Comparison of ENCODE assay signal across 9 mouse cellular contexts in the genomic region with DNA sequence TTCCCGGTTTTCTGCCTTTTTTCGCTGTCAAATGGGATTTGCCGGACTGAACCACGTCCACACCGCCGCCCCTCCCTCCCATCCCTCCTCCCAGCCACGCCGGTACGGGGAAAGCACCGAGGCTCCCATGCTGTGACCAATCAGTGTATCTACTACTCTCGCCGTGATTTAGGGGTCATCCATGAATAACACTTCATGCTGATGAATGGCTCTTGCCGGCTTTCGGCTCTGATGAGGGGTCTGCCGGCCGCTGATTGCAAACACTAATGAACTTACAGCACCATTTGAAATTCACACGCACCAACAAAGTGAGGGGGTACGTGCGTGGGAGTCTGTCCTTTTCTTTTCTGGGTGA. TPM values are rescaled to one million over a fixed set of nuclear protein-coding genes. Genes with fewer than 3 reads are reported as not detected.
DNase-seq lines count a peak whose midpoint lies in the region; ATAC-seq and TF ChIP-seq lines count a peak whose summit lies in the region.
"Had no signal": no experiment of that assay in that cellular context is flagged by ENCODE, and none has a peak within 500 bp of the region (broad histone marks: within the 10 kb centered on the region; RNA-seq: fewer than 3 reads in every experiment).

A gene (minus strand): TSS at position 21 of the 355 bp plus-strand sequence.

- no peak for DNase-seq in gastrocnemius, adult 18-20 months (ENCODE audit: low spot score)
- DNase-seq in gastrocnemius, postnatal 36 days, result no peak
- DNase-seq in thymus, adult 2 months, result no peak
- no peak for DNase-seq in thymus, adult 18-20 months
- DNase-seq in heart, postnatal 0 days (ENCODE audit: low spot score), result peak; percentile 21
- peak; percentile 25 for DNase-seq in retina, postnatal 7 days (ENCODE audit: low read depth, low spot score)
- no peak for DNase-seq in urinary bladder, adult 2 months (ENCODE audit: low spot score)

- peak within 1 kb of the TSS; percentile 38 for H3K4me3 ChIP-seq in thymus, adult 2 months (ENCODE audit: control insufficient read depth, insufficient read depth, low read length)
- H3K4me3 ChIP-seq in heart, postnatal 0 days (ENCODE audit: low read depth, low read length), result peak within 1 kb of the TSS; percentile 70
- peak within 1 kb of the TSS; percentile 75 for H3K4me3 ChIP-seq in limb, embryonic 13.5 days

- no peak for ATAC-seq in heart, postnatal 0 days (ENCODE audit: insufficient read depth, low read depth)
- ATAC-seq in limb, embryonic 13.5 days (ENCODE audit: low FRiP score, low read depth), result peak; percentile 45; the same call in 1 of the 2 replicates

- H3K9me3 ChIP-seq in heart, postnatal 0 days (replicated peaks; ENCODE audit: control insufficient read depth, low read length), result no peaks in the 10 kb centered on the region
- H3K9me3 ChIP-seq in limb, embryonic 13.5 days, result no peaks in the 10 kb centered on the region

- H3K27ac ChIP-seq in thymus, adult 2 months (ENCODE audit: control insufficient read depth, insufficient read depth, low read length), result no peak within 1 kb of the TSS
- H3K27ac ChIP-seq in heart, postnatal 0 days (ENCODE audit: low read depth), result peak within 1 kb of the TSS; percentile 9
- H3K27ac ChIP-seq in limb, embryonic 13.5 days, result peak within 1 kb of the TSS; percentile 75
- H3K27ac ChIP-seq: macrophage had no signal

- no peak for TF ChIP-seq EP300 in heart, postnatal 0 days (IDR thresholded peaks at IDR 0.05; ENCODE audit: low read depth)

- peak within 1 kb of the TSS; percentile 37 for H3K9ac ChIP-seq in heart, postnatal 0 days (replicated peaks; ENCODE audit: low read depth, low read length)
- peak within 1 kb of the TSS; percentile 86 for H3K9ac ChIP-seq in limb, embryonic 13.5 days

- peaks cover 4% of the 10 kb centered on the region; the same call in 1 of the 2 replicates for H3K27me3 ChIP-seq in thymus, adult 2 months (ENCODE audit: control insufficient read depth, insufficient read depth, low read length)
- peaks cover 82% of the 10 kb centered on the region for H3K27me3 ChIP-seq in heart, postnatal 0 days (ENCODE audit: control insufficient read depth, insufficient read depth, low read length)
- peaks cover 50% of the 10 kb centered on the region for H3K27me3 ChIP-seq in limb, embryonic 13.5 days

- peak within 1 kb of the TSS; percentile 72 for H3K4me2 ChIP-seq in heart, postnatal 0 days (ENCODE audit: low read depth, low read length)
- peak within 1 kb of the TSS; percentile 90 for H3K4me2 ChIP-seq in limb, embryonic 13.5 days (replicated peaks)

- 4% methylated on average over 19 of the region's 19 CpGs for WGBS in thymus, adult 2 months
- WGBS in heart, postnatal 0 days, result under 1% methylated on average over 19 of the region's 19 CpGs
- WGBS in limb, embryonic 13.5 days, result under 1% methylated on average over 19 of the region's 19 CpGs

- intact Hi-C loops in gastrocnemius, postnatal 36 days (cut with DNase I), result no loop called here

- TF ChIP-seq POLR2A in thymus, adult 2 months (IDR thresholded peaks at IDR 0.05; ENCODE audit: control insufficient read depth, extremely low read depth, insufficient read depth, low read length, poor library complexity), result no peak

- no peaks in the 10 kb centered on the region for H3K4me1 ChIP-seq in thymus, adult 2 months (replicated peaks; ENCODE audit: control insufficient read depth, insufficient read depth, low read length)
- peaks cover 6% of the 10 kb centered on the region; the same call in 1 of the 2 replicates for H3K4me1 ChIP-seq in heart, postnatal 0 days (ENCODE audit: control insufficient read depth, insufficient read depth)
- H3K4me1 ChIP-seq in limb, embryonic 13.5 days, result peaks cover 27% of the 10 kb centered on the region; the same call in 1 of the 2 replicates

- TF ChIP-seq CTCF in thymus, adult 2 months (IDR thresholded peaks at IDR 0.05; ENCODE audit: borderline replicate concordance, control insufficient read depth, extremely low read depth, insufficient read depth, low read length, poor library complexity), result no peak
- TF ChIP-seq CTCF in heart, postnatal 0 days (IDR thresholded peaks at IDR 0.05; ENCODE audit: low read depth), result no peak

- no peaks in the 10 kb centered on the region for H3K36me3 ChIP-seq in thymus, adult 2 months (ENCODE audit: control insufficient read depth, insufficient read depth, low read length)
- H3K36me3 ChIP-seq in heart, postnatal 0 days (replicated peaks; ENCODE audit: control insufficient read depth, insufficient read depth, low read length), result no peaks in the 10 kb centered on the region
- no peaks in the 10 kb centered on the region for H3K36me3 ChIP-seq in limb, embryonic 13.5 days

RNA-seq across cellular contexts. Expression of the gene that starts here (rescaled TPM):
- 10 to 100 TPM; 10.4 to 11.8 TPM for total RNA-seq in gastrocnemius, adult 18-20 months (2021)
- 1 to 10 TPM; 9.4 to 9.9 TPM for total RNA-seq in gastrocnemius, postnatal 36 days (2021)
- polyA plus RNA-seq in thymus, adult 2 months (2012; rRNA removed), result 2.3 TPM in 2 replicates
- 4.2 and 17.2 TPM in 2 replicates for total RNA-seq in heart, postnatal 0 days (2014; rRNA removed; ENCODE audit: low replicate concordance)
- polyA plus RNA-seq in heart, postnatal 0 days (2015; fragmentation: Nextera tagmentation; extraction: Ambion mirVana), result 1.5 and 1.6 TPM in 2 replicates
- 38.3 and 41.0 TPM in 2 replicates for polyA plus RNA-seq in limb, embryonic 13.5 days (2015; fragmentation: Nextera tagmentation; extraction: Ambion mirVana)
- polyA plus RNA-seq in urinary bladder, adult 2 months (2012; rRNA removed), result 7.7 and 13.8 TPM in 2 replicates
- polyA plus RNA-seq: macrophage had no signal

Comparison
In these comparisons a context has a peak if more than half of its experiments do, and no peak if none do; other contexts are left out.
1. DNase-seq: peak in heart, postnatal 0 days (single experiment) and retina, postnatal 7 days (single experiment); none in gastrocnemius, adult 18-20 months (single experiment), gastrocnemius, postnatal 36 days (0 of 2), thymus, adult 2 months (single experiment), thymus, adult 18-20 months (0 of 2) and urinary bladder, adult 2 months (single experiment).
2. Peak in every context shown above with its lines, with median percentiles within 50 percentile points of each other: H3K4me3 ChIP-seq.